Mouse (Mus musculus) olfactory bulb, adult 2 months (tissue): ENCODE results near the gene Lypd6.

Source experiments
- CTCF ChIP-seq: fragments of 200-500 bp; IDR thresholded peaks from 2 replicates; pipeline ENCODE4 v1.5.1; 2012; ENCODE audit warnings: low read depth, mild to moderate bottlenecking, low read length, moderate library complexity; ENCODE audit not compliant: insufficient read depth
- POLR2A ChIP-seq: fragments of 200-500 bp; IDR thresholded peaks from 2 replicates; pipeline ENCODE4 v1.6.1; 2012; ENCODE audit warnings: mild to moderate bottlenecking, low read depth, low read length, moderate library complexity; ENCODE audit not compliant: insufficient read depth

GRCm38 (mm10) chr2:50186711-50187405, 120.6 kb downstream of the Lypd6 start:
- TF ChIP-seq CTCF = no peak
- no peak for TF ChIP-seq POLR2A
